Mouse (Mus musculus) erythroblast, embryonic 14.5 days (primary cell): ENCODE results near the gene Als2cr12. TPM values are rescaled to one million over a fixed set of nuclear protein-coding genes. Genes with fewer than 3 reads are reported as not detected.
"Not testable (repeated sequence)": the region's sequence is repeated elsewhere in the genome, so short reads cannot be mapped to it uniquely, and the experiment has no call there.

Source experiments
- H3K27me3 ChIP-seq: 2 replicates; pipeline ENCODE4 v1.6.1; 2012; ENCODE audit warnings: inconsistent platforms; ENCODE audit not compliant: control insufficient read depth
- H3K36me3 ChIP-seq: 2 replicates; pipeline ENCODE4 v1.6.1; 2012; ENCODE audit warnings: mild to moderate bottlenecking, inconsistent platforms; ENCODE audit not compliant: control insufficient read depth
- H3K4me1 ChIP-seq: 2 replicates; pipeline ENCODE4 v1.6.1; 2012; ENCODE audit warnings: inconsistent platforms; ENCODE audit not compliant: control insufficient read depth
- H3K4me3 ChIP-seq: replicated peaks from 2 replicates; pipeline ENCODE3; 2012; ENCODE audit warnings: moderate library complexity, mild to moderate bottlenecking, inconsistent platforms
- H3K9me3 ChIP-seq: 2 replicates; pipeline ENCODE4 v1.6.1; 2012; ENCODE audit warnings: low read length, inconsistent platforms, mixed read lengths; ENCODE audit not compliant: control insufficient read depth
- GATA1 ChIP-seq: IDR thresholded peaks from 2 replicates; pipeline ENCODE4 v1.6.1; 2012; ENCODE audit warnings: low read length, inconsistent platforms, mixed read lengths
- TAL1 ChIP-seq: IDR thresholded peaks from 3 replicates; pipeline ENCODE4 v1.6.1; 2012; ENCODE audit warnings: low read length, inconsistent platforms, mixed read lengths
- polyA plus RNA-seq: library from polyadenylated mRNA; stranded (reverse); fragments of >175 nt; gene quantifications from 2 replicates; pipeline ENCODE4 v1.2.3, GENCODE M21; 2012

The Als2cr12 gene
- not detected in 2 replicates for polyA plus RNA-seq

DNA sequence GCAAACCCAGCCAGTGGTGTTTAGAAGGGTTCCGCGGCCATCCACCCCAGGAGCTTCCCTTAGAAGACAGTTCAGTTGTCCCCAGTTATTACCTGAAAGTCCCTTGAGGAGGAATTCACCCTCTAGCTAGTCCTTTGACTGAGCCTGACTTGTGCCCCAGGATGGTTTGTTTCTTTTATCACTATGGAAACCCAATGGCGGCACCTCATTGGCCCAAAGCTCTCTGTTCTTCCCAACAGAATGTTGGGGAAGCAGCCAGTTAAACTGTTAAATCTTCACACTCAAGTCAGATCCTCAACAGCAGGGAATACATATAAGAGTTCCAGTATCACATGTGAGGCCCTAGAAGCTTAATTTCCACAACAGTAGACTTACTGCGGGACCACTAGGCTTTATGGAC, at the start of gene Als2cr12:
Gene Als2cr12 (minus strand): TSS at position 180 of the 400 bp plus-strand sequence.
- not testable (repeated sequence) for H3K36me3 ChIP-seq, H3K4me3 ChIP-seq, H3K9me3 ChIP-seq, H3K4me1 ChIP-seq, H3K27me3 ChIP-seq

DNA sequence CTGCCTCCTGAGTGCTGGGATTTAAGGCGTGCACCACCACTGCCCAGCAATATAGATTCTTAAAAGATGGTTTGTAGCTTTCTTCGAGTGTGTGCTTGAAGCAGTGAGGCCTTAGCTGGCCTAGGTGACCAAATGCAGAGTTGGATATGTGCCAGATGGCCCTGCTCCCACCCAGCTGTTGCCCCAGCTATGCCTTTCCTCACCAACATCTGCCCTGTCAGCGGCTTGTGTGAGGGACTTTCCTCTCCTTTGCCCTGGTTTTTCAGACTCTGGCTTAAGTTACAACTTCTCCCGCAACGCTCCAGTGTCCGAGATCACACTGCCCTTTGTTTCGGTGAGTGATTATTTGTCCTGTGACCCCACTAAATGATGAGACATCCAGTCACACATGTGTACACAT, 48.9 kb upstream of the Als2cr12 start:
- H3K27me3 ChIP-seq = no peaks in the 10 kb centered on the region
- H3K36me3 ChIP-seq = peaks cover 51% of the 10 kb centered on the region
- peaks cover 6% of the 10 kb centered on the region for H3K4me1 ChIP-seq
- H3K4me3 ChIP-seq = no peak overlapping the region
- no peaks in the 10 kb centered on the region for H3K9me3 ChIP-seq
- TF ChIP-seq GATA1 (no peak), TAL1 (no peak)

DNA sequence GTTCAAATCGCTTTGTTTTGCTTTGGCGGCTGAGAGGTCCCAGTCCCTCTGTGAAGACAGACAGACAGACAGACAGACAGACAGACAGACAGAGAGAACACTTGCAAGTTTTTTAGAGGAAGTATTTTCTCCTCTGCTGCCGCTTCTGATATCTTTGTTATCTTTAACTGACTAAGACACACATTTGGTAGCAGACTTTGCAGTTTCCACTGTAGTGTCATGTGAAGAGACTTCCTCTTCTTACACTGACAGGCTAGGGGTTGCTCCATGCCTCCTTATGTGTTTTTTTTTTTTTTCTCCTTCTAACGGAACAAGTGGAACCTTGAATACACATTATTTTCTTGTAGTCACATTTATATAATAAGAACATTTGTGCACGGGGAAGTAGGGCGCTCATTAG, 47.5 kb upstream of the Als2cr12 start:
- no peaks in the 10 kb centered on the region for H3K9me3 ChIP-seq
- H3K27me3 ChIP-seq = no peaks in the 10 kb centered on the region
- H3K4me1 ChIP-seq = peaks cover 6% of the 10 kb centered on the region
- peaks cover 49% of the 10 kb centered on the region for H3K36me3 ChIP-seq
- no peak for TF ChIP-seq GATA1
- no peak for TF ChIP-seq TAL1
- H3K4me3 ChIP-seq = no peak overlapping the region

DNA sequence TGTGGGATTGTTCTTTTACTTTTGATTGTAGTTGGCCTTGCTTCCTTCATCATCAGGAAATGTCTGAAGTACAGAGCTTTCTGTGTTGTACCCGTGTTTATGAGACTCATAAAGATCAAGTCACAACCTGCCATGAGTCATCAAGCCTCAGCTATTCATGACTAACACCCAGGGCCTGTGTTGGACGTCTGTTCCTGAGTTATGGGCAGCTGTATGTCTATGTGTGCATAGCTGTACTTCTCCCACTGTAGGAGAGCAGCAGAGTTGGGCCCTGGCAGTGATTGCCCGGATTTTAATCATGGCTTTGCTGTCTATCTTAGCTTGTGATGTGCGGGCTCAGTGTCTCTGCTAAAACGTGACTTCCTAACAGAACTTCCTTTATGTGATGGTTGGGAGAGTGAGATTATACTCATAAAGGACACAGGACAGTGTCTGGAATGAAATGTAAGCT, 46.8 kb upstream of the Als2cr12 start:
- Histone ChIP-seq H3K4me1 (peaks cover 6% of the 10 kb centered on the region), H3K4me3 (no peak overlapping the region), H3K9me3 (no peaks in the 10 kb centered on the region), H3K27me3 (no peaks in the 10 kb centered on the region), H3K36me3 (peaks cover 51% of the 10 kb centered on the region)
- TF ChIP-seq GATA1 (no peak), TAL1 (no peak)

DNA sequence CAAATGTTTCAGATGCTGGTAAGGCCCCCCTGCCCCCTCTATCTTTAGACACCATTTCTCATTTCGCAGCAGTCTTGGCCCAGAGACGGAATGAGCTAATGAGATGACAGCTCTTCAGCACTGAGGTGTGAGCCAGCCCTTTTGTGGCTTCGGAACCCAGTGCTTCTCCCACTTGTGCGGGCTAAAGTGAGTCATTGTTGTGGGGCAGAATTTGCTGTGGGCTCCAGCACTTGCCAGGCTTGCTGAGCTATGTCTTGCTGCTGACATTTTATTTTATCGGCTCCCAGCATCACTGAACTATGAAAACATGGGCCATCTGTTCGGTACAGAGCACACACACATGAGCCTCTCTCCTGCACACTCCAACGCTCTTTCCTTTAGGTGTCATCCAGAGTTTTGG, 43.7 kb upstream of the Als2cr12 start:
- Histone ChIP-seq H3K27me3 (no peaks in the 10 kb centered on the region), H3K9me3 (no peaks in the 10 kb centered on the region), H3K4me1 (peaks cover 6% of the 10 kb centered on the region), H3K4me3 (no peak overlapping the region), H3K36me3 (peaks cover 46% of the 10 kb centered on the region)
- TF ChIP-seq TAL1 (no peak), GATA1 (no peak)

DNA sequence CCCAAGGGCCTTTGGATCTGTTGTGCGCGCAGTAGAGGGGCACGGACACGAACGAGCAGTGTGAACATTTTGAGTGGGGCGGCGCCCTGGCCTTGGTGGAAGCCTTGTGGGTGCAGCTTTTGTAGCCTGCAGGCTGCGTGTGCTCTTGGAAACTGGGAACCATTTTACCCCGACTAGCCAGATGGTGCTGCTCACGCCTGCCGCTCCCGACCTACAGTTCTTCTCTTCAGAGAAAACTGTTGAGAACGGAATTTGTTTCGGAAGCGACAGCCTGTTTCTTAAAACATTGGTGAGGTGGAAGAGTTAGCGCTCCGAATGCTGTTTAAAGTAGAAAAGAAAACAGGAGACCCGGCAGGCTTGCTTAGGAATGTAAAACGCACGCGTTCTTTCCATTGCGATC, 41.2 kb upstream of the Als2cr12 start:
- TF ChIP-seq TAL1 = no peak
- TF ChIP-seq GATA1 = no peak
- Histone ChIP-seq H3K4me3 (no peak overlapping the region), H3K27me3 (no peaks in the 10 kb centered on the region), H3K36me3 (peaks cover 44% of the 10 kb centered on the region), H3K9me3 (no peaks in the 10 kb centered on the region), H3K4me1 (no peaks in the 10 kb centered on the region)

DNA sequence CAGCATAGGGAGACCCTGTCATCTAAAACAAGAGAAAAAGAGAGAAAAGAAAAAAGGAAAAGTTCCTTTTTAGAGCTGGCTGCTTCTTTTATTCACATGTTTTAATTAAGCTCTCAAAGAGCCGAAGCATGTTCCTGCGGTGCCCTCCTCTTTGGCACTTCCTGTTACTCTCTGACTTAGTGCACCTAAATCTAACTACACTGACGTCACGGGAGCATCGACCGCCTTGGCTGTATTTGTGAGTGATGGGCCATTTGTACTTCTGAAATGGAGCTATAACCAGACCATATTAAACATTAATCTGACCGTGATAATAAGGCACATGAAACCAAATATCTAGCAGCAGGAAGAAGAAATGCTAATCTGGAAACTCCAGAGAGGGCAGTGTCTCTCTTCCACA, 40.2 kb upstream of the Als2cr12 start:
- no peak overlapping the region for H3K4me3 ChIP-seq
- H3K27me3 ChIP-seq = no peaks in the 10 kb centered on the region
- no peak for TF ChIP-seq GATA1
- no peak for TF ChIP-seq TAL1
- H3K9me3 ChIP-seq = no peaks in the 10 kb centered on the region
- H3K36me3 ChIP-seq = peaks cover 41% of the 10 kb centered on the region
- no peaks in the 10 kb centered on the region for H3K4me1 ChIP-seq

DNA sequence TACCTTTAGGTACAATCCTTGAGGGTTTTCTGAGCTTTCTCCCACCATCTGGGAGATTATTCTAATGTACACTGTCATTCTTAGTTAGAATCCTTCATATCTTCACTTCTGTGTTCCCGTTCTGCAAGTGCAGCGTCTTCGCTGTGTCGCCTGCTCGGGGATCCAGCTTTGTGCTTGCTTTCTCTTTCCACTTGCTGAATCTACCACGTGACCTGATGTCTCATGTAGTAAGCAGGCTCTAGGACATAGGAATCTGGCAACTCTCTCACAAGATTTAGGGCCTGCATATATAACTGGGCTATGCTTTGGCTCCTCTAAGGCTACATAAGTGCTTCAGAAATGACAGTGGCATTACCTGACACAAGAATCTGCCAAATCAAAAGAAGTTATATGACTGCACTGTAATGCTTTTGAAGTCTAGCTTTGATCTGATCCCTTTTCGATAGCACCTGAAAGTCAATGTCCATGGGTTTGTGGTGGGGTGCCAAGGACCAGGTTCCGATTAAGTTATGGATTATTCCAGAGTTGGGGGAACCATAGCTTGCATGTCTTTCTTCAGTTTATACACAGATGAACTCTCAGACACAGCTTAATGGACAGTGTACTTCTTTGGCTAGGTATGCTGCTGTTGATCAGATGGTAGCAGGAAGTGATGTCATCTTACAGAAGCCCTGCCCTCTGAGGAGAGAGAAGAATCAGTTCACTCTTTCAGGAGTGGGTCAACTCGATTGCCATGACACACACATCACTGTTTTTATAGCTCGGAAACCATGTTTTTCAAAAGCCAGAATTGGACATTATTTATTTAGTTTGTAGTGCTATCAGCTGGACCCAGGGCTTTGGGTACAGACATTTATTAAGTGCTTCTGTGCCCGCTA, 38.5 kb upstream of the Als2cr12 start:
- H3K9me3 ChIP-seq = no peaks in the 10 kb centered on the region
- peaks cover 42% of the 10 kb centered on the region for H3K36me3 ChIP-seq
- no peaks in the 10 kb centered on the region for H3K4me1 ChIP-seq
- TF ChIP-seq TAL1 (no peak), GATA1 (no peak)
- H3K4me3 ChIP-seq = no peak overlapping the region
- no peaks in the 10 kb centered on the region for H3K27me3 ChIP-seq

DNA sequence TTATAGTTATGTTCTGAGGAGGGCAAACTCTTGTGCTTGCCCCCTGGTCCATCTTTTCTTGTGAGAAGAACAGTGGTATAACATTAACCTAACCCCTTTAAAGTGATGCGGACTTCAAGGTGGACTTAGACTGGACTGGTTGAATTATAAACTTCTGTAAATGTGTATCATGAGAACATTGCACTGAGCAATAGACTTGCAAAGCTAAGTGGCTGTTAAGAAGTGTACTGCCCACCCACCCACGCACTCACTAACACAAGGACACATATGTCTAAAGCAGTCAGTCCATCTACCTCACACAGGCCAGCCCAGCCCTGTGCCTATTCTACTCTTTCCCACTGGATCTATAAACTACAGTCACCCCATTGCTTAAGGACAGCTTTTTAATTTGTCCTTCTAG, 37.8 kb upstream of the Als2cr12 start:
- no peak for TF ChIP-seq GATA1
- TF ChIP-seq TAL1 = no peak
- peaks cover 44% of the 10 kb centered on the region for H3K36me3 ChIP-seq
- no peak overlapping the region for H3K4me3 ChIP-seq
- no peaks in the 10 kb centered on the region for H3K9me3 ChIP-seq
- no peaks in the 10 kb centered on the region for H3K27me3 ChIP-seq
- no peaks in the 10 kb centered on the region for H3K4me1 ChIP-seq

DNA sequence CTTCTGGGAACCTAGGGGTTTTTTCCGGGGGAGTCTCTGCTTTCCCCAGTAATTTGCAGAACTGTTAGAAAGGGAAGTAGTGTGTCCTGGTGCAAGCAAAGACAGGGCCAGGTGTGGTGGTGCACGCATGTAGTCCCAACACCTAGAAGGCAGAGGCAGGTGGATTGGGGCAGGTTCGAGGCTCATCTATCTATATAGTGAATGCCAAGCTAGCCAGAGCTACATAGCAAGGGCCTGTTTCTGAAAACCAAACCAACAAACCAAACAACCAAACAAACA, 32.7 kb upstream of the Als2cr12 start:
- H3K9me3 ChIP-seq = no peaks in the 10 kb centered on the region
- no peaks in the 10 kb centered on the region for H3K27me3 ChIP-seq
- peaks cover 2% of the 10 kb centered on the region for H3K4me1 ChIP-seq
- no peak for TF ChIP-seq TAL1
- H3K4me3 ChIP-seq = no peak overlapping the region
- peaks cover 27% of the 10 kb centered on the region for H3K36me3 ChIP-seq
